Mouse (Mus musculus) effector memory CD4-positive, alpha-beta T cell, adult 7 months (primary cell): ENCODE data around the gene Zfp428. TPM values are rescaled to one million over a fixed set of nuclear protein-coding genes. Genes with fewer than 3 reads are reported as not detected.

Source experiments
- polyA plus RNA-seq: library from polyadenylated mRNA; unstranded; fragments of 100-300 nt; shearing (Covaris generic); gene quantifications from one replicate; pipeline ENCODE4 v1.2.1, GENCODE M21; 2017

Gene Zfp428
- polyA plus RNA-seq = 1.3 TPM

GRCm38 (mm10) chr7:24506838-24507725, at the start of gene Zfp428:
TSS of gene Zfp428 (plus strand) at chr7:24507006.

GRCm38 (mm10) chr7:24462388-24463319, 44.2 kb upstream of the Zfp428 start, which contains the start of gene Plaur:
TSS of gene Plaur (plus strand) at chr7:24462484.

GRCm38 (mm10) chr7:24481474-24482207, 25.2 kb upstream of the Zfp428 start, which contains the start of gene Cadm4:
TSS of gene Cadm4 (plus strand) at chr7:24482023.

GRCm38 (mm10) chr7:24512355-24512754, 5.5 kb downstream of the Zfp428 start, which contains the start of gene AC161166.1:
TSS of gene AC161166.1 (minus strand) at chr7:24512455.

GRCm38 (mm10) chr7:24530062-24530931, 23.5 kb downstream of the Zfp428 start, which contains the start of gene Irgq:
TSS of gene Irgq (plus strand) at chr7:24530689.

GRCm38 (mm10) chr7:24546068-24546614, 39.3 kb downstream of the Zfp428 start, which contains the start of the genes Pinlyp and Xrcc1:
TSS of gene Pinlyp (minus strand) at chr7:24546118.
TSS of gene Xrcc1 (plus strand) at chr7:24546289.

Other genes starting within 250 kb of the Zfp428 start
- 0.72 TPM for gene Zfp93, start 236.6 kb upstream of the Zfp428 start, polyA plus RNA-seq
- gene Zfp61, start 205.8 kb upstream of the Zfp428 start, polyA plus RNA-seq = 11.7 TPM
- 3.8 TPM for gene Zfp94, start 190.3 kb upstream of the Zfp428 start, polyA plus RNA-seq
- not detected for gene Tescl, start 173.1 kb upstream of the Zfp428 start, polyA plus RNA-seq
- 0.45 TPM for gene Lypd5, start 157.8 kb upstream of the Zfp428 start, polyA plus RNA-seq
- gene Kcnn4, start 136.7 kb upstream of the Zfp428 start, polyA plus RNA-seq = 156 TPM
- 49.0 TPM for gene Smg9, start 107.4 kb upstream of the Zfp428 start, polyA plus RNA-seq
- not detected for gene Irgc1, start 54.7 kb upstream of the Zfp428 start, polyA plus RNA-seq
- 1.8 TPM for gene Plaur, start 44.5 kb upstream of the Zfp428 start, polyA plus RNA-seq
- not detected for gene Cadm4, start 25.0 kb upstream of the Zfp428 start, polyA plus RNA-seq
- not detected for gene AC161166.1, start 5.4 kb downstream of the Zfp428 start, polyA plus RNA-seq
- 2.7 TPM for gene Irgq, start 23.7 kb downstream of the Zfp428 start, polyA plus RNA-seq
- not detected for gene Pinlyp, start 39.1 kb downstream of the Zfp428 start, polyA plus RNA-seq
- gene Xrcc1, start 39.3 kb downstream of the Zfp428 start, polyA plus RNA-seq = 47.0 TPM
- gene Ethe1, start 80.5 kb downstream of the Zfp428 start, polyA plus RNA-seq = 13.6 TPM
- gene Zfp575, start 80.6 kb downstream of the Zfp428 start, polyA plus RNA-seq = not detected
- gene Phldb3, start 103.8 kb downstream of the Zfp428 start, polyA plus RNA-seq = not detected
- not detected for gene Lypd3, start 129.5 kb downstream of the Zfp428 start, polyA plus RNA-seq
- gene Tex101, start 169.7 kb downstream of the Zfp428 start, polyA plus RNA-seq = not detected
- not detected for gene BC049730, start 202.2 kb downstream of the Zfp428 start, polyA plus RNA-seq
- not detected for gene Gm4763, start 219.9 kb downstream of the Zfp428 start, polyA plus RNA-seq